Mouse (Mus musculus) E14TG2a.4 (cell line): ENCODE results near the gene Yes1.

ENCODE experiments used
- H3K27me3 ChIP-seq: 2 replicates; pipeline ENCODE4 v1.6.1; 2014; ENCODE audit warnings: low read length, control low read depth; ENCODE audit not compliant: insufficient read depth
- H3K36me3 ChIP-seq: 2 replicates; pipeline ENCODE4 v1.6.1; 2014; ENCODE audit warnings: low read length, control low read depth; ENCODE audit not compliant: insufficient read depth
- H3K4me1 ChIP-seq: replicated peaks from 2 replicates; pipeline ENCODE4 v1.6.1; 2014; ENCODE audit warnings: low read depth, low read length, control low read depth
- H3K4me3 ChIP-seq: replicated peaks from 2 replicates; pipeline ENCODE4 v1.5.1; 2014; ENCODE audit warnings: mild to moderate bottlenecking, low read length
- H3K9me3 ChIP-seq: 2 replicates; pipeline ENCODE4 v1.6.1; 2014; ENCODE audit warnings: low read length, control low read depth
- CTCF ChIP-seq: conservative IDR thresholded peaks from 2 replicates; pipeline ENCODE4 v1.5.1; 2014; ENCODE audit warnings: low read length
- NANOG ChIP-seq: IDR thresholded peaks from 2 replicates; pipeline ENCODE4 v1.6.1; 2014; ENCODE audit warnings: borderline replicate concordance, low read length, mixed read lengths
- POU5F1 ChIP-seq: IDR thresholded peaks from 2 replicates; pipeline ENCODE4 v1.6.1; 2014; ENCODE audit warnings: low read length, borderline replicate concordance

Yes1 gene

DNA sequence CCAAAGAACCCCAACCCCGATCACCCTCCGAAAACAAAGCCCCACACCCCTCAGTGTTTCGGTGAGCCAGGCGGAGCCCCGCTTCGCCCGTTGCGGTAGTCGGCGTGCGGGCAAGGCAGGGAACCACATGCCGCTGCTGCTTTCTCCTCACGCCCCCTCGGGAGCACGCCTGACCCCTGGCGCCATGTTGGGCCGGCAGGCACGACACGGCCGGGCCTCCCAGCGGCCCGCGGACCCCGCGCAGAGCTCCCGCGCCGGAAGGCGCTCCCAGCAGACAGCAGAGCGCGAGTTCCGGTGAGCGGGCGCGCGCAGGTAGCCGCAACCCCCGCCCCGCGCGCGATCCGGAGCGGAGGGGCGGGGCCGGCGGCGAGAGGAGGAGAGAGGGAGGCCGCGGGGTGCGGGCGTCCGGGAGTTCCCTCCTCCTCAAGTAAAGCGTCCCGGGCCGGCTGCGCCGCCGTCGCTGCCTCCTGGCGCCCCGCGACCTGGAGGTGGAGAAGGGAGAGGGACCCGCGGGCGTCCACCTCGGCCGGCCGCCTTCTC is at the start of gene Yes1:
Gene Yes1 (plus strand): TSS at position 371 of the 540 bp plus-strand sequence.
- no peaks in the 10 kb centered on the region for H3K9me3 ChIP-seq
- H3K4me3 ChIP-seq = peak within 1 kb of the TSS; percentile 97
- H3K4me1 ChIP-seq = peaks cover 52% of the 10 kb centered on the region
- H3K27me3 ChIP-seq = no peaks in the 10 kb centered on the region
- no peak for TF ChIP-seq POU5F1
- H3K36me3 ChIP-seq = no peaks in the 10 kb centered on the region

GRCm38 (mm10) chr5:32564697-32565096 is 46.3 kb upstream of the Yes1 start:
- Histone ChIP-seq H3K4me3 (no peak overlapping the region), H3K4me1 (no peaks in the 10 kb centered on the region), H3K9me3 (no peaks in the 10 kb centered on the region), H3K36me3 (no peaks in the 10 kb centered on the region), H3K27me3 (no peaks in the 10 kb centered on the region)
- no peak for TF ChIP-seq NANOG

- H3K27me3 ChIP-seq = no peaks in the 10 kb centered on the region; the same call in 1 of the 2 replicates
- no peaks in the 10 kb centered on the region for H3K4me1 ChIP-seq
- H3K36me3 ChIP-seq = no peaks in the 10 kb centered on the region
- TF ChIP-seq CTCF = no peak
- TF ChIP-seq POU5F1 = no peak
- TF ChIP-seq NANOG = no peak
- H3K9me3 ChIP-seq = peaks cover 15% of the 10 kb centered on the region
- no peak overlapping the region for H3K4me3 ChIP-seq
Measured at GRCm38 (mm10) chr5:32571802-32572201, 39.2 kb upstream of the Yes1 start.

DNA sequence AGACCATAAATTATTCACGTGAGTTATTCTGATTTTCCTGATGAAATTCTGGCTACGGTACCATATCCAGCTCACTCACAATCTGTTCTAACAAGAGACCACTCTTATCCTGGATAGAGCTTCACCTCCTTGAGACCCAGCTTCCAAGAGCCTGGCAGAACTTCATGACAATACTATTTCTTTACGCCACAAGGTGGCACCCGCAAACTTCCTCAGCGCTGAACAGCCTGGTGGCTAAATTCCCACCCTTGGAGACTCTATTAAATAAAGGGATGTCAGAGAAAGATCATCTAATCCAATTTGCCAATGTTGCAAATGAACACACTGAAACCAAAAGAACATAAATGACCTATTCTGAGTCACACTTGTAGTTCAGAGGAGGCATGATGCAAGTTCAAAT is 22.8 kb upstream of the Yes1 start:
- no peaks in the 10 kb centered on the region for H3K4me1 ChIP-seq
- TF ChIP-seq CTCF (peak; percentile 46), POU5F1 (no peak), NANOG (no peak)
- H3K9me3 ChIP-seq = peaks cover 25% of the 10 kb centered on the region
- H3K27me3 ChIP-seq = no peaks in the 10 kb centered on the region
- H3K4me3 ChIP-seq = no peak overlapping the region
- no peaks in the 10 kb centered on the region for H3K36me3 ChIP-seq

DNA sequence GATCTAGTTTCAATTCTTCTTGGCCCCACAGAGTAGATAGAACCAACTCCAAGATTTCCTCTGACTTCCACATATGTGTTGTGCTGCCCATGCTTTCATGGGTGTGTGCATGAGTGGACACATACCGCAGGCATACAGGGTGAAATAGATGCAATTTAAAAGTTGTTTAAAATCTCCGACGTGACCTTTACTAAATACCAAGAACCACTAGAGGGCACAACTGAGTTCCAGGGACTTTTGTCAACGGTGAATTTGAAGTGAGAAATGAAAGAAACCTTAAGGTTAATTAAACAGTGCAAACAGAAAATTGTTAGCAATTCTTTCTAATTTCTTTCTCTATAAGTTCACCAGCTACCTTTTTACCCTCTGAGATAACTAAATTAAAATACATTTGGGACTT is 17.2 kb upstream of the Yes1 start:
- Histone ChIP-seq H3K4me3 (no peak overlapping the region), H3K4me1 (peaks cover 5% of the 10 kb centered on the region; the same call in 1 of the 2 replicates), H3K27me3 (no peaks in the 10 kb centered on the region), H3K9me3 (no peaks in the 10 kb centered on the region), H3K36me3 (no peaks in the 10 kb centered on the region)
- TF ChIP-seq CTCF = peak; percentile 79
- TF ChIP-seq NANOG = no peak
- TF ChIP-seq POU5F1 = no peak

DNA sequence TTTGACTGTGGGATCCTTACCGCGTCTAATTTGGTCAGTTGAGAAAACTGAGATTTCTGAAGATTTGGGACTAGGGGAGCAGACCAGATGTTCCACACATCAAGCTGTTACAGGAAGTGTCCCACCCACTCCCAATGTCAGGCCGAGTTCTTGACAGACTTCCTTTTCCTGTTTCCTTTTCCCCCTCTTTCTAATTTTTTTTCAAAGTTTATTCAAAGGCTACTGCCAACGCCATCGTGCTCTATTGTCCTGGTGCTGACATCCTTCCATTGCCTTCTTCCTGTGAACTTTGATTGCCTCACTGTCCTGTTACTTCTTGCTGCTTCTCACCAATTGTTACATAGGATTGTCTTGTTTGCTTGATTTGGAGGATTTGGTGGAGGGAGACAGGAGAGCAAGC is 16.6 kb upstream of the Yes1 start:
- peaks cover 5% of the 10 kb centered on the region; the same call in 1 of the 2 replicates for H3K4me1 ChIP-seq
- H3K27me3 ChIP-seq = no peaks in the 10 kb centered on the region
- no peaks in the 10 kb centered on the region for H3K36me3 ChIP-seq
- H3K4me3 ChIP-seq = no peak overlapping the region
- no peak for TF ChIP-seq NANOG
- TF ChIP-seq POU5F1 = no peak
- TF ChIP-seq CTCF = no peak
- H3K9me3 ChIP-seq = peaks cover 4% of the 10 kb centered on the region; the same call in 1 of the 2 replicates

GRCm38 (mm10) chr5:32605911-32606310 is 5.1 kb upstream of the Yes1 start:
- no peaks in the 10 kb centered on the region for H3K27me3 ChIP-seq
- TF ChIP-seq NANOG = no peak
- TF ChIP-seq POU5F1 = no peak
- TF ChIP-seq CTCF = no peak
- peaks cover 23% of the 10 kb centered on the region for H3K4me1 ChIP-seq
- H3K4me3 ChIP-seq = no peak overlapping the region
- H3K9me3 ChIP-seq = peaks cover 9% of the 10 kb centered on the region
- no peaks in the 10 kb centered on the region for H3K36me3 ChIP-seq

GRCm38 (mm10) chr5:32607776-32608355 is 3.1 kb upstream of the Yes1 start:
- Histone ChIP-seq H3K9me3 (no peaks in the 10 kb centered on the region), H3K4me3 (no peak overlapping the region), H3K36me3 (no peaks in the 10 kb centered on the region), H3K27me3 (no peaks in the 10 kb centered on the region), H3K4me1 (peaks cover 29% of the 10 kb centered on the region)
- no peak for TF ChIP-seq CTCF
- no peak for TF ChIP-seq POU5F1
- no peak for TF ChIP-seq NANOG

DNA sequence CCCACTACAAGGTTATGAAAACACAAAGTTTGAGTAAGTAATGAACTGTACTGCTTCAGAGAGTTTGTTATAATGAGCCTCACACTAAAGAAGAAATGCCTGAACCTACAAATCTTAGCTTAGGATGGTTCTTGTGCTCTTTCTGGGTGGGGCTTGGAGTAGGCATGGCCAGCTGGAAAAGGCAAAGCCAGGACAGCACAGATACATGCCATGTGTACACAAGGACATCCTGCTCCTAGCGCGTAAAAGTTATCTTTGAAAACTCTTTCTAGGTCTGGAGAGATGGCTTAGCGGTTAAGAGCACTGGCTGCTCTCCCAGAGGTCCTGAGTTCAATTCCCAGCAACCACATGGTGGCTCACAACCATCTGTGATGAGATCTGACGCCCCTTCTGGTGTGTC is 2.5 kb upstream of the Yes1 start:
- Histone ChIP-seq H3K27me3 (no peaks in the 10 kb centered on the region), H3K9me3 (no peaks in the 10 kb centered on the region), H3K4me1 (peaks cover 30% of the 10 kb centered on the region), H3K36me3 (no peaks in the 10 kb centered on the region), H3K4me3 (no peak overlapping the region)
- TF ChIP-seq CTCF = no peak
- TF ChIP-seq POU5F1 = no peak
- no peak for TF ChIP-seq NANOG
